Mouse (Mus musculus): Measurements from ENCODE around the gene Igflr1. TPM values are rescaled to one million over a fixed set of nuclear protein-coding genes. Genes with fewer than 3 reads are reported as not detected.
A peak's percentile ranks its signal among the peaks of the same experiment; 100 is the strongest.

The Igflr1 gene
- total RNA-seq, 2 experiments from 2014 or later: 2.6 to 4.7 TPM

DNA sequence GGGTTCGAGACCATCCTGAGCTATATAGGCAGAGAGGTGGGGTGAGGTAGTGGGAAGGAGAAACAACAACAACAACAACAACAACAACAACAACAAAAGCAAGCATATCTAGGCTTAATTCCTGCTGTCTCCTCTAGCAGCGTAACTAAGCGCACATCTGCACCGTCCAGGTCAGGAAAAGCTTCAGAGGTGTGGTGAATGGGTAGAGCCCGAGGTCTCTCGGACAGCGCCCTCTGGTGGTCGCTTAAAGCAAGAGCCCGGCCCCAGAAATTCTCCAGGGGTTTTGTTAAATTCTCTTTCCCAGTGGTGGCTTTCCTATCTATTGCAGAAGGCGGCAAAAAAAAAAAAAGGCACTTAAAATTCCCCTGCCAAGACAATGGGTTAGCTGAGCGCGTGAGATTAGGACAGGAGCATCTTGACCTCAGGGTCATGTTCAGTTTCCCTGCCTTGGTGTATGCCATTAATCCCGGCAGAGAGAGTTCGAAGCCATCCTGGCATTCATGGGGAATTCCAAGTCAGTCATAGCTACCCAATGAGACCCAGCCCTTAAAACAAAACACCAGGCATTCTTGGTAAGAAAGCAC, 48.4 kb downstream of the Igflr1 start:
- peak; percentile 81 for DNase-seq

DNA sequence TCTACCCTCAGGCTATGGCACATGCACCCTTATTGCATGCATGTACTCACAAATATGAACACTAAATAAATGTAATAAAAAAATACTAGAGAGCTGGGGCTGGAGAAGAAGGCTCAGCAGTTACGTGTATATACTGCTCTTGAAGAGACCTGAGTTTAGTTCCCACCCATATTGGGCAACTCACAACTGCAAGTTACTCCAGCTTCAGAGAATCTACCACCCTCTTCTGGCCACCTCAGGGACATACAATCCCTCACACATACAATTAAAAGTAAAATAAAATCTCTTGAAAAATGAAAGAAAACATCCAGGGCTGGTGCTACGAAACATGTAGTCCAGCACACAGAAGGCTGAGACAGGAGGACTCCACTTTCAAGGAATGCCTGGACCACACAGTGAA, 49.2 kb downstream of the Igflr1 start:
- no peak for DNase-seq

DNA sequence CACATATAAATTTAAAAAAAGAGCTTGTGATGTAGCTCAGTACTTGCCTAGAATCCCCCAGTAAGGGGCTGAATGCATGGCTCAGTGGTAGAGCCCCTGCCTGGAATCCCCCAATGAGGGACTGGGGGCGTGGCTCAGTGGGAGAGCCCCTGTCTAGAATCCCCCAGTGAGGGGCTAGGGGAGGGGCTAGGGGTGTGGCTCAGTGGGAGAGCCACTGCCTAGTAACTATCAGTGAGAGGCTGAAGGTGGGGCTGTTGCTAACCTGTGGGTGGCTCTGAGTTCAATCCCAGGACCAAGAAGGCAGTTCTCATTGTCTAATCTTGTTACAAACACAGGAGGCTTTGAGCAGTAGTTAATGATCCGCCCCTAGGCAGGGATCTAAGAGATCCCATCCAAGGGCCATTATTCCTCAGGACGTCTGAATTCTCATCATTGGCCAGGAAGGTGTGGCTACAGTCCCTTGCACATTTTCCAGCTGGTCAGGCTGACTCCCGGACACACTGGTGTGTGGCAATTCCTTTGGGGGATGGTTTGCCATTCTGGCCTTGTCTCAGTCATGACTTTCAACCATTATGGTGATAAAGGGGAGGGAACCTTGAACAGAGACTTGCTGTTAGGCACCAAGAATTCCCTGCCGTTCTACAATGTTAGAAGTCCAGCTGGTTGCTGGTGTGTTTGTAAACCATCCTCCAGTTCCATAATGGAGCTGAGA, 50.0 kb downstream of the Igflr1 start:
- DNase-seq: peak; percentile 65

Small RNA genes within 50 kb of the gene (microRNA-seq; reads per million reads assigned to microRNA genes)
- gene Gm38670 (not detected), gene Mir3569 (1.8 reads per million)

Other genes with a start within 250 kb of the Igflr1 start
- gene E130208F15Rik, start 243.7 kb upstream of the Igflr1 start, total RNA-seq (2021): 1 to 10 TPM; 2.8 TPM
- gene Sdhaf1, start 241.5 kb upstream of the Igflr1 start, total RNA-seq (2021): 10 to 100 TPM; 17.9 to 19.7 TPM
- 10 to 100 TPM; 13.2 to 15.1 TPM for gene Lrfn3, start 202.7 kb upstream of the Igflr1 start, total RNA-seq (2021)
- 10 to 100 TPM; 25.8 to 29.1 TPM for gene Tyrobp, start 151.7 kb upstream of the Igflr1 start, total RNA-seq (2021)
- 1 to 10 TPM; 3.7 to 4.9 TPM for gene Hcst, start 145.6 kb upstream of the Igflr1 start, total RNA-seq (2021)
- 1 to 10 TPM; 2.3 to 2.4 TPM for gene Nfkbid, start 143.7 kb upstream of the Igflr1 start, total RNA-seq (2021)
- 10 to 100 TPM; 26.1 to 34.3 TPM for gene Aplp1, start 119.9 kb upstream of the Igflr1 start, total RNA-seq (2021)
- gene Kirrel2, start 107.7 kb upstream of the Igflr1 start, total RNA-seq (2021): not detected
- not detected for gene Nphs1, start 107.1 kb upstream of the Igflr1 start, total RNA-seq (2021)
- 10 to 100 TPM; 26.0 to 56.1 TPM for gene Prodh2, start 71.8 kb upstream of the Igflr1 start, total RNA-seq (2021)
- 10 to 100 TPM in 1 of 2 experiments, 1 to 10 TPM in 1; 5.0 to 11.7 TPM for gene Arhgap33, start 30.4 kb upstream of the Igflr1 start, total RNA-seq (2021)
- 10 to 100 TPM; 25.5 to 68.9 TPM for gene Hspb6, start 13.2 kb upstream of the Igflr1 start, total RNA-seq (2021)
- 10 to 100 TPM in 1 of 2 experiments, 1 to 10 TPM in 1; 5.3 to 10.1 TPM for gene Proser3, start 13.1 kb upstream of the Igflr1 start, total RNA-seq (2021)
- gene Lin37, start 5.6 kb upstream of the Igflr1 start, total RNA-seq (2021): 10 to 100 TPM; 34.4 to 40.5 TPM
- gene U2af1l4, start 2.1 kb upstream of the Igflr1 start, total RNA-seq (2021): 10 to 100 TPM; 61.4 to 71.1 TPM
- 1 to 10 TPM; 2.4 to 7.1 TPM for gene Gm49396, start 2.1 kb upstream of the Igflr1 start, total RNA-seq (2021)
- gene Psenen, start 1.8 kb upstream of the Igflr1 start, total RNA-seq (2021): 100 to 1,000 TPM; 119 to 128 TPM
- 10 to 100 TPM; 34.9 to 48.7 TPM for gene Kmt2b, start 23.3 kb downstream of the Igflr1 start, total RNA-seq (2021)
- under 1 TPM; 0.18 to 0.27 TPM for gene Zbtb32, start 33.5 kb downstream of the Igflr1 start, total RNA-seq (2021)
- under 1 TPM; 0.33 to 0.48 TPM for gene Upk1a, start 47.4 kb downstream of the Igflr1 start, total RNA-seq (2021)
- 1,000 to 10,000 TPM; 3,012 to 3,285 TPM for gene Cox6b1, start 60.7 kb downstream of the Igflr1 start, total RNA-seq (2021)
- gene Etv2, start 70.4 kb downstream of the Igflr1 start, total RNA-seq (2021): not detected
- 10 to 100 TPM; 64.5 to 72.9 TPM for gene Rbm42, start 84.9 kb downstream of the Igflr1 start, total RNA-seq (2021)
- 10 to 100 TPM; 10.5 to 12.4 TPM for gene Haus5, start 99.6 kb downstream of the Igflr1 start, total RNA-seq (2021)
- not detected for gene Pmis2, start 106.2 kb downstream of the Igflr1 start, total RNA-seq (2021)
- gene 2200002J24Rik, start 133.5 kb downstream of the Igflr1 start, total RNA-seq (2021): 1 to 10 TPM in 1 of 2 experiments, not detected in 1; 2.6 TPM
- 1 to 10 TPM; 2.3 to 3.1 TPM for gene Atp4a, start 146.8 kb downstream of the Igflr1 start, total RNA-seq (2021)
- 100 to 1,000 TPM; 246 to 247 TPM for gene Tmem147, start 164.1 kb downstream of the Igflr1 start, total RNA-seq (2021)
- not detected for gene Gapdhs, start 178.3 kb downstream of the Igflr1 start, total RNA-seq (2021)
- gene Sbsn, start 186.0 kb downstream of the Igflr1 start, total RNA-seq (2021): 10 to 100 TPM; 25.4 to 34.6 TPM
- gene Dmkn, start 198.3 kb downstream of the Igflr1 start, total RNA-seq (2021): 1 to 10 TPM; 2.6 to 3.9 TPM
- gene Krtdap, start 222.5 kb downstream of the Igflr1 start, total RNA-seq (2021): 1 to 10 TPM; 1.5 to 1.6 TPM